Mouse (Mus musculus) cerebellum, adult 2 months (tissue): ENCODE measurements at regions not wholly inside any gene's neighbourhood (a gene's known extent, or its start where the extent isn't known, plus 50 kb on each side); places are given as distances from the start of the nearest gene placed in this dataset.

Experiments
- CTCF ChIP-seq: fragments of 200-500 bp; IDR thresholded peaks from 2 replicates; pipeline ENCODE4 v1.5.1; 2011; ENCODE audit warnings: low read depth, mild to moderate bottlenecking, control low read depth, low read length, moderate library complexity, borderline replicate concordance; ENCODE audit not compliant: insufficient read depth
- POLR2A ChIP-seq: fragments of 200-500 bp; IDR thresholded peaks from 2 replicates; pipeline ENCODE4 v1.6.1; 2011; ENCODE audit warnings: low read length, control low read depth, borderline replicate concordance; ENCODE audit not compliant: insufficient read depth

- TF ChIP-seq POLR2A (no peak), CTCF (no peak)
Observed at GRCm38 (mm10) chr15:93125261-93125660, 149.7 kb downstream of the Gxylt1 start.
